Mouse (Mus musculus): ENCODE measurements around the gene Lrp10.

- no peak for TF ChIP-seq CTCF (conservative IDR thresholded peaks at IDR 0.05; ENCODE audit: low read length)
- no peak for TF ChIP-seq NANOG (IDR thresholded peaks at IDR 0.05; ENCODE audit: borderline replicate concordance, low read length)
These were observed 22.0 kb downstream of the Lrp10 start for GRCm38 (mm10) chr14:54485899-54486298.

All from E14TG2a.4 (cell line).